Mouse (Mus musculus): ENCODE data around the gene Flvcr2. TPM values are rescaled to one million over a fixed set of nuclear protein-coding genes. Genes with fewer than 3 reads are reported as not detected.

The Flvcr2 gene
- total and polyA plus RNA-seq, 3 experiments = 2.0 to 3.4 (median 2.1) TPM

- Histone ChIP-seq H3K79me2 (replicated peaks; ENCODE audit: control insufficient read depth, insufficient read depth, low read length) (no peaks in the 10 kb centered on the region), H3K36me3 (ENCODE audit: control insufficient read depth, insufficient read depth, low read length) (no peaks in the 10 kb centered on the region), H3K27ac (no peak overlapping the region), H3K27me3 (ENCODE audit: control insufficient read depth, insufficient read depth, low read length) (no peaks in the 10 kb centered on the region), H3K4me1 (ENCODE audit: control insufficient read depth, insufficient read depth, low read length) (no peaks in the 10 kb centered on the region; the same call in 1 of the 2 replicates), H3K9ac (ENCODE audit: low read depth, low read length) (no peak overlapping the region), H3K4me3 (no peak overlapping the region)
- DNase-seq = no peak
- WGBS = 60% methylated on average over 3 of the region's 3 CpGs
- TF ChIP-seq CTCF (IDR thresholded peaks at IDR 0.05) = no peak
- TF ChIP-seq EP300 (IDR thresholded peaks at IDR 0.05; ENCODE audit: insufficient read depth, low read depth, low read length) = no peak
- TF ChIP-seq POLR2A (IDR thresholded peaks at IDR 0.05; ENCODE audit: insufficient read depth, low read depth, low read length) = no peak
- intact Hi-C loops (cut with DNase I) = no loop called here
These were observed 10.1 kb downstream of the Flvcr2 start for GRCm38 (mm10) chr12:85756455-85756854.

DNA sequence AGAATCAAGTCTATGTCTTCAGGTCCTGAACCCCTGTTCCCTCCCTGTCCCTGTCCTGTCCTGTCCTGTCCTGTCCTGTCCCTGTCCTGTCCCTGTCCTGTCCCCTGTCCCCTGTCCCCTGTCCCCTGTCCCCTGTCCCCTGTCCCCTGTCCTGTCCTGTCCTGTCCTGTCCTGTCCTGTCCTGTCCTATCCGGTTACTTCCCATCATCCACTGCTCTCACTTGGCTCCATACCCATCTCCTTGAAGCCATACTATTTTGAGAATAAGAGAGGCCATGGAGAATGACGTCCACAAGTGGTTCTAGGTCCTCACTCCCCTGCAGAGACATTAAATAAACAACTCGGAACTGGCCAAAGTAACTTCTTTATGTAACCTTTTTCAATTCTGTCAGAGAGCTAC, 10.7 kb downstream of the Flvcr2 start:
- H3K27me3 ChIP-seq (ENCODE audit: control insufficient read depth, insufficient read depth, low read length) = no peaks in the 10 kb centered on the region
- no peak overlapping the region for H3K9ac ChIP-seq (ENCODE audit: low read depth, low read length)
- DNase-seq = no peak
- intact Hi-C loops (cut with DNase I) = no loop called here
- H3K36me3 ChIP-seq (ENCODE audit: control insufficient read depth, insufficient read depth, low read length) = no peaks in the 10 kb centered on the region
- no peak overlapping the region for H3K4me3 ChIP-seq
- no peaks in the 10 kb centered on the region for H3K79me2 ChIP-seq (replicated peaks; ENCODE audit: control insufficient read depth, insufficient read depth, low read length)
- WGBS = 46% methylated on average over 3 of the region's 3 CpGs
- TF ChIP-seq EP300 (IDR thresholded peaks at IDR 0.05; ENCODE audit: insufficient read depth, low read depth, low read length) (no peak), POLR2A (IDR thresholded peaks at IDR 0.05; ENCODE audit: insufficient read depth, low read depth, low read length) (no peak), CTCF (IDR thresholded peaks at IDR 0.05) (no peak)
- H3K4me1 ChIP-seq (ENCODE audit: control insufficient read depth, insufficient read depth, low read length) = no peaks in the 10 kb centered on the region; the same call in 1 of the 2 replicates
- no peak overlapping the region for H3K27ac ChIP-seq

DNA sequence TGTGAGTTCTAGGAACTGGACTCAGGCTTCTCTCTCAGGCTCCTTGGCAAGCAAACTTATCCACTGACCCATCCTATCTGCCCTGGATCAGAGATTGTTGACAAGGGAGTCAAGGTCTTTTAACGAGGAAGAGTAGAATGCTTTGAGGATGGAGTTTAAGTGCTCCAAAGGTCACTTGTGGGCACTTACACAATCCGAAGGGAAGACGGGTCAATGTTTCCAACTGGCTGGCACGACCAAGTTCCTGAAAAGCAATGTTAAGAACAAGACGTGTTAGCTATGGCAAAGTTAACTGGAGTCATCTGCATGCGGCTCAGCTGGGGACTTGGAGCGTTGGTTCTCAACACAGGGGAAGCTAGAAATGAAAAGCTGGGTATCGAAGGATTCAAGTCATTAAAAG, 12.4 kb downstream of the Flvcr2 start:
- intact Hi-C loops (cut with DNase I) = no loop called here
- 75% methylated on average over 8 of the region's 8 CpGs for WGBS

DNA sequence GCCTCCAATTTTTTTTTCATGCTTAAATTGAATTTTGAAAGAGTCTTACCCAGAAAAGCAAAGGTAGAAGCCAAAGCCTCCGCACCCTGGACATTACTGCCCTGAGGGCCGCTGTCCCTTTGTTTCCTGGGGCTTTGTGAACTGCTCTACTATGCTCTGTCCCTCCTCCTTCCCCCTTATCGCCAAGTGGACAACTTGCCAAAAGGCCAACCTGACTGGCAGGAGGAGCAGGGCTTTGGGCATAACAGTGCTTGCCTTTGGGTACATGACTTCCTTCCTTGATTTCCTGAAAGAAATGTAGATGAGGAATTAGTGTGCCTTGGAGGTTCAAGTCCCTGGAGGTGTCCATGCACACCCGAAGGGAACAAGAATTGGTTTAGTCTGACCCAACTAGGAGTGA, 15.1 kb downstream of the Flvcr2 start:
- Histone ChIP-seq H3K4me1 (ENCODE audit: control insufficient read depth, insufficient read depth, low read length) (no peaks in the 10 kb centered on the region; the same call in 1 of the 2 replicates), H3K9ac (ENCODE audit: low read depth, low read length) (no peak overlapping the region), H3K36me3 (ENCODE audit: control insufficient read depth, insufficient read depth, low read length) (no peaks in the 10 kb centered on the region), H3K4me3 (no peak overlapping the region), H3K79me2 (replicated peaks; ENCODE audit: control insufficient read depth, insufficient read depth, low read length) (no peaks in the 10 kb centered on the region), H3K27me3 (ENCODE audit: control insufficient read depth, insufficient read depth, low read length) (no peaks in the 10 kb centered on the region), H3K27ac (no peak overlapping the region)
- 48% methylated on average over 4 of the region's 4 CpGs for WGBS
- no peak for TF ChIP-seq EP300 (IDR thresholded peaks at IDR 0.05; ENCODE audit: insufficient read depth, low read depth, low read length)
- no peak for TF ChIP-seq POLR2A (IDR thresholded peaks at IDR 0.05; ENCODE audit: insufficient read depth, low read depth, low read length)
- intact Hi-C loops (cut with DNase I) = no loop called here
- peak; percentile 27 to 48 for DNase-seq

More for the DNA sequence above, 12.4 kb downstream of the Flvcr2 start:
- no peak for DNase-seq
- TF ChIP-seq EP300 (IDR thresholded peaks at IDR 0.05; ENCODE audit: insufficient read depth, low read depth, low read length) = no peak
- no peak for TF ChIP-seq POLR2A (IDR thresholded peaks at IDR 0.05; ENCODE audit: insufficient read depth, low read depth, low read length)
- TF ChIP-seq CTCF (IDR thresholded peaks at IDR 0.05) = no peak
- H3K79me2 ChIP-seq (replicated peaks; ENCODE audit: control insufficient read depth, insufficient read depth, low read length) = no peaks in the 10 kb centered on the region
- H3K4me1 ChIP-seq (ENCODE audit: control insufficient read depth, insufficient read depth, low read length) = no peaks in the 10 kb centered on the region; the same call in 1 of the 2 replicates
- H3K27me3 ChIP-seq (ENCODE audit: control insufficient read depth, insufficient read depth, low read length) = no peaks in the 10 kb centered on the region
- no peaks in the 10 kb centered on the region for H3K36me3 ChIP-seq (ENCODE audit: control insufficient read depth, insufficient read depth, low read length)
- H3K27ac ChIP-seq = no peak overlapping the region
- H3K9ac ChIP-seq (ENCODE audit: low read depth, low read length) = no peak overlapping the region
- H3K4me3 ChIP-seq = no peak overlapping the region

DNA sequence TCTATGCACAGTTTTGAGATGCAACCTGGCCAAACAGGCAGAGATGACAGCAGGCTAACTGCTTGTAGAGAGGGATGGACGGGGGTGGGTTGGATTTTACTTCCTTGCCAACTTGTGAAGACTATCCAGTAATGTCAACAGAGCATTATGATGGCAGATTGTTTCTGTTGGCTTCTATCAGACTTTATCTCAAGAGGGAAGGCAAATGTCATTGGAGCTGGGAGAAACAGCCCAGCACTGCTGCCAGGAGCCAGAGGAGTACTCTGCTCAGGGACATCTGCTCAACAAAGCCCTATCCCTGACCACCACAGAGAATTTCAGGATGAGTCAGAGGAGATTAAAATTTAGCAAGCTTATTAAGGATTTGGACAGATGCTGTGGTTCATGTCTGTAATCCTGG, 18.3 kb downstream of the Flvcr2 start:
- TF ChIP-seq EP300 (IDR thresholded peaks at IDR 0.05; ENCODE audit: insufficient read depth, low read depth, low read length) (no peak), CTCF (IDR thresholded peaks at IDR 0.05) (no peak), POLR2A (IDR thresholded peaks at IDR 0.05; ENCODE audit: insufficient read depth, low read depth, low read length) (no peak)

DNA sequence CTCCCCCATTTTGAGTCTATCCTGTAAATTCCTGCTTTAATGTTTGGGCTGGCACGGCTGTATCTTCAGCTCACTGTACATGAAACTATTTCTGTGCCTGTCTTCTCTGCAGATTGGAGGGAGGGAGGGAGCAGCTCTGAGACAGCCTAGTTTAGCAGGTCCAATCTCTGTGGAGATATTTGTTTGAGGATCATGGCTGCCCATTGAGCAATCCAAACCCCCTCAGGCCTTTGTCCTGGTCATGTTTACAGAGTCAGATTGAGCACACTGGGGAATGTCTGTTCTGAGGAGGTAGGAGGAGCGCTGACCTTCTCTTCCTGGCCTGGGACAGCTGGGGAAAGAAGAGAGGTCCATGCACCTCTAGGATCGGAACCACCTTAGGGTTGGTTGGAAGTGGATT, 19.9 kb downstream of the Flvcr2 start:
- Histone ChIP-seq H3K4me1 (ENCODE audit: control insufficient read depth, insufficient read depth, low read length) (peaks cover 2% of the 10 kb centered on the region), H3K27me3 (ENCODE audit: control insufficient read depth, insufficient read depth, low read length) (no peaks in the 10 kb centered on the region), H3K4me3 (no peak overlapping the region), H3K9ac (ENCODE audit: low read depth, low read length) (no peak overlapping the region), H3K27ac (no peak overlapping the region), H3K36me3 (ENCODE audit: control insufficient read depth, insufficient read depth, low read length) (no peaks in the 10 kb centered on the region), H3K79me2 (replicated peaks; ENCODE audit: control insufficient read depth, insufficient read depth, low read length) (no peaks in the 10 kb centered on the region)
- DNase-seq = no peak
- intact Hi-C loops (cut with DNase I) = loop anchor here (5.0 kb wide), 1 partner anchor 51 kb away; no protein-coding TSS in a partner anchor
- WGBS = 72% methylated on average over 3 of the region's 3 CpGs
- no peak for TF ChIP-seq CTCF (IDR thresholded peaks at IDR 0.05)
- TF ChIP-seq POLR2A (IDR thresholded peaks at IDR 0.05; ENCODE audit: insufficient read depth, low read depth, low read length) = no peak
- no peak for TF ChIP-seq EP300 (IDR thresholded peaks at IDR 0.05; ENCODE audit: insufficient read depth, low read depth, low read length)

More for the DNA sequence above, 18.3 kb downstream of the Flvcr2 start:
- Histone ChIP-seq H3K36me3 (ENCODE audit: control insufficient read depth, insufficient read depth, low read length) (no peaks in the 10 kb centered on the region), H3K4me3 (no peak overlapping the region), H3K27ac (no peak overlapping the region), H3K27me3 (ENCODE audit: control insufficient read depth, insufficient read depth, low read length) (no peaks in the 10 kb centered on the region), H3K9ac (ENCODE audit: low read depth, low read length) (no peak overlapping the region), H3K4me1 (ENCODE audit: control insufficient read depth, insufficient read depth, low read length) (no peaks in the 10 kb centered on the region; the same call in 1 of the 2 replicates), H3K79me2 (replicated peaks; ENCODE audit: control insufficient read depth, insufficient read depth, low read length) (no peaks in the 10 kb centered on the region)
- WGBS = 12% methylated on average over 1 of the region's 1 CpGs
- intact Hi-C loops (cut with DNase I) = loop anchor here (5.0 kb wide), 1 partner anchor 53 kb away; no protein-coding TSS in a partner anchor
- no peak for DNase-seq

All from heart, adult 2 months (tissue).